Mouse (Mus musculus) midbrain, postnatal 0 days (tissue): ENCODE results near the gene Wdr35. TPM values are rescaled to one million over a fixed set of nuclear protein-coding genes. Genes with fewer than 3 reads are reported as not detected.

Experiments used
- ATAC-seq: fragments of 200-750 bp; cut with Nextera tagmentation; 2 replicates; pipeline ENCODE4 v1.8.0; 2017; ENCODE audit warnings: moderate number of reproducible peaks, mild to moderate bottlenecking, moderate TSS enrichment, moderate library complexity; ENCODE audit not compliant: low FRiP score
- DNase-seq: peaks from one replicate; pipeline ENCODE4 v3.0.0-alpha.2; 2015; ENCODE audit warnings: low spot score
- H3K27ac ChIP-seq: fragments of 300-500 bp; sonication (generic); 2 replicates; pipeline ENCODE4 v1.5.1; 2014; ENCODE audit warnings: low read depth, mild to moderate bottlenecking, low read length, mixed read lengths
- H3K27me3 ChIP-seq: fragments of 300-500 bp; sonication (generic); 2 replicates; pipeline ENCODE4 v1.6.1; 2014; ENCODE audit warnings: low read length, control low read depth, mixed read lengths; ENCODE audit not compliant: insufficient read depth
- H3K36me3 ChIP-seq: fragments of 300-500 bp; sonication (generic); 2 replicates; pipeline ENCODE4 v1.6.1; 2014; ENCODE audit warnings: low read length, control low read depth, mixed read lengths; ENCODE audit not compliant: insufficient read depth
- H3K4me1 ChIP-seq: fragments of 300-500 bp; sonication (generic); 2 replicates; pipeline ENCODE4 v1.6.1; 2014; ENCODE audit warnings: mild to moderate bottlenecking, control low read depth, antibody characterized with exemption, low read length, mixed read lengths; ENCODE audit not compliant: insufficient read depth
- H3K4me2 ChIP-seq: fragments of 300-500 bp; sonication (generic); 2 replicates; pipeline ENCODE4 v1.6.1; 2014; ENCODE audit warnings: low read depth, mild to moderate bottlenecking, low read length, mixed read lengths; ENCODE audit not compliant: poor library complexity, severe bottlenecking
- H3K4me3 ChIP-seq: fragments of 300-500 bp; sonication (generic); 2 replicates; pipeline ENCODE4 v1.5.1; 2014; ENCODE audit warnings: low read depth, mild to moderate bottlenecking, low read length, moderate library complexity
- H3K9ac ChIP-seq: fragments of 300-500 bp; sonication (generic); replicated peaks from 2 replicates; pipeline ENCODE4 v1.6.1; 2014; ENCODE audit warnings: mild to moderate bottlenecking, low read length, moderate library complexity, mixed read lengths; ENCODE audit not compliant: poor library complexity, severe bottlenecking
- H3K9me3 ChIP-seq: fragments of 300-500 bp; sonication (generic); 2 replicates; pipeline ENCODE4 v1.6.1; 2016; ENCODE audit warnings: low read length, control low read depth
- CTCF ChIP-seq: IDR thresholded peaks from 2 replicates; pipeline ENCODE4 v1.5.1; 2016; ENCODE audit warnings: antibody characterized with exemption, mild to moderate bottlenecking
- WGBS: fragments of 180-500 bp; shearing (Covaris S2); extraction: QIAGEN DNeasy Blood & Tissue Kit; methylation state at CpG from one replicate; pipeline ENCODE4 v1.1.7; 2014; 5-methylcytosine and 5-hydroxymethylcytosine counted together
- polyA plus RNA-seq: library from polyadenylated mRNA; unstranded; fragments of >200 nt; fragmentation: Nextera tagmentation; extraction: Ambion mirVana; gene quantifications from 2 replicates; pipeline ENCODE4 v1.2.1, GENCODE M21; 2015
- total RNA-seq: library from RNA; depleted of rRNA; stranded (reverse); fragments of >200 nt; gene quantifications from 2 replicates; pipeline ENCODE4 v1.2.3, GENCODE M21; 2014

Gene Wdr35
- total and polyA plus RNA-seq, 2 experiments from 2014 or later, result 19.3 to 21.4 TPM

- Histone ChIP-seq H3K4me1 (peaks cover 4% of the 10 kb centered on the region; the same call in 1 of the 2 replicates), H3K4me2 (peak within 1 kb of the TSS; percentile 94), H3K27ac (no peak within 1 kb of the TSS), H3K27me3 (peaks cover 4% of the 10 kb centered on the region; the same call in 1 of the 2 replicates), H3K9ac (peak within 1 kb of the TSS; percentile 29), H3K36me3 (no peaks in the 10 kb centered on the region), H3K4me3 (peak within 1 kb of the TSS; percentile 43), H3K9me3 (no peaks in the 10 kb centered on the region)
- ATAC-seq, result peak; percentile 44
- peak; percentile 23 for DNase-seq
- under 1% methylated on average over 42 of the region's 42 CpGs for WGBS
- TF ChIP-seq CTCF, result peak; percentile 20
Observed at GRCm38 (mm10) chr12:8947714-8948464, 25.8 kb upstream of the Wdr35 start, which contains the start of gene Matn3. Gene Matn3, plus strand, starts transcription at chr12:8947929.

- H3K9me3 ChIP-seq, result no peaks in the 10 kb centered on the region
- no peaks in the 10 kb centered on the region for H3K36me3 ChIP-seq
- DNase-seq (no peak), ATAC-seq (no peak)
- H3K27me3 ChIP-seq, result peaks cover 4% of the 10 kb centered on the region; the same call in 1 of the 2 replicates
- TF ChIP-seq CTCF, result no peak
- no peak overlapping the region for H3K4me3 ChIP-seq
- H3K4me1 ChIP-seq, result peaks cover 2% of the 10 kb centered on the region; the same call in 1 of the 2 replicates
- WGBS, result 49% methylated on average over 10 of the region's 10 CpGs
- H3K9ac ChIP-seq, result no peak overlapping the region
- H3K27ac ChIP-seq, result no peak overlapping the region
- no peak overlapping the region for H3K4me2 ChIP-seq
Observed at GRCm38 (mm10) chr12:8953136-8953535, 20.6 kb upstream of the Wdr35 start.

DNA sequence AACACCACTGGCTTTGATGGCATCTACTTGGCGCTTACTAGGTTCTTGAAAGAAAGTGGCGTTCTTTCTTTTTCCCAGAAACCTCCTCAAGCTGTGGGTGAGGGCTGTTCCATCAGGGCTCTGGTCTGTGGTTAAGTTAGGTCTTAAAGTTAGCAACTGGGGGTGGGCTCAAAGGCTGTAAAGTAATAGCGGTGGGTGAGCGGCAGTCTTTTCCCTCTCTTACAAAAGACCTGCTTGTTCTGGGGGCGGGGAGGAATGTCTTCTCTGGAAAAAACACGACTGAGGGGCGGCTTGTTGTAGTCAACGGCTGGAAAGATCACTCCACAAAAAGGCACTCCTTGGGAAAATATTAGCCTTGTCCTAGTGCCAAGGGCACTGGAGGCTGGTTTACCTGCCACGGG, 19.5 kb upstream of the Wdr35 start:
- Histone ChIP-seq H3K9ac (no peak overlapping the region), H3K9me3 (no peaks in the 10 kb centered on the region), H3K4me1 (no peaks in the 10 kb centered on the region), H3K27me3 (peaks cover 4% of the 10 kb centered on the region; the same call in 1 of the 2 replicates), H3K36me3 (no peaks in the 10 kb centered on the region), H3K27ac (no peak overlapping the region), H3K4me2 (no peak overlapping the region), H3K4me3 (no peak overlapping the region)
- ATAC-seq, result no peak
- 54% methylated on average over 9 of the region's 9 CpGs for WGBS
- no peak for TF ChIP-seq CTCF
- no peak for DNase-seq

GRCm38 (mm10) chr12:8961607-8962316, 11.9 kb upstream of the Wdr35 start:
- DNase-seq, result peak; percentile 34
- Histone ChIP-seq H3K9me3 (no peaks in the 10 kb centered on the region), H3K4me1 (no peaks in the 10 kb centered on the region), H3K4me3 (no peak overlapping the region), H3K4me2 (no peak overlapping the region), H3K27ac (no peak overlapping the region), H3K9ac (no peak overlapping the region), H3K36me3 (no peaks in the 10 kb centered on the region), H3K27me3 (no peaks in the 10 kb centered on the region)
- TF ChIP-seq CTCF, result no peak
- 48% methylated on average over 9 of the region's 9 CpGs for WGBS
- ATAC-seq, result no peak

DNA sequence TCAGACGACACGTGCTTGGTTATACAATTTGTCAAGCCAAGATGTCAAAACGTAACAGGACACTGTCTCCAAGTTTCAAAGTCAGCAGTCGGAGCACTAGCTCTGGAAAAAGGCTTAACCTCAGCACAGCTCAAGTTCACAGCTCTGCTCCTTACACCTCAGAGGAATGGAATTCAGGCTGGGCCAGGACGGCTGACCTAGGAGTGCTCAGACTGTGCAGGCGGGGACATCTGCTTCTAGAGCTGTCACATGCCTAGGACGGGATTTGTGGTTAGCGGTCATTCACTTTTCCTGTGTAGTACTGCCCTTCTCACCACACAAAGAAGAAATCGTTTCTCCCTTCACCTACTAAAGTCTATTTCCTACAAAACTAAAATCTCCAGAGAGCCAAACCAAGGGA, 3.9 kb upstream of the Wdr35 start:
- ATAC-seq (no peak), DNase-seq (no peak)
- Histone ChIP-seq H3K27ac (no peak overlapping the region), H3K4me1 (peaks cover 6% of the 10 kb centered on the region; the same call in 1 of the 2 replicates), H3K9me3 (no peaks in the 10 kb centered on the region), H3K27me3 (no peaks in the 10 kb centered on the region), H3K9ac (no peak overlapping the region), H3K36me3 (no peaks in the 10 kb centered on the region), H3K4me2 (no peak overlapping the region), H3K4me3 (no peak overlapping the region)
- 41% methylated on average over 9 of the region's 9 CpGs for WGBS
- TF ChIP-seq CTCF, result no peak

GRCm38 (mm10) chr12:8975076-8975475, 1.4 kb downstream of the Wdr35 start:
- WGBS, result 91% methylated on average over 3 of the region's 3 CpGs
- H3K9ac ChIP-seq, result no peak overlapping the region
- TF ChIP-seq CTCF, result no peak; the same call in 1 of the 2 replicates
- no peak overlapping the region for H3K27ac ChIP-seq
- H3K27me3 ChIP-seq, result no peaks in the 10 kb centered on the region
- H3K4me3 ChIP-seq, result peak overlapping the region; percentile 66; the same call in 1 of the 2 replicates
- DNase-seq, result no peak
- peaks cover 6% of the 10 kb centered on the region; the same call in 1 of the 2 replicates for H3K4me1 ChIP-seq
- peaks cover 13% of the 10 kb centered on the region for H3K36me3 ChIP-seq
- H3K4me2 ChIP-seq, result peak overlapping the region; percentile 69; the same call in 1 of the 2 replicates
- H3K9me3 ChIP-seq, result no peaks in the 10 kb centered on the region
- ATAC-seq, result no peak
